Mouse (Mus musculus) G1E (cell line): Measurements from ENCODE around the gene Zfp609.

ENCODE experiments used
- CTCF ChIP-seq: IDR thresholded peaks from 2 replicates; pipeline ENCODE4 v1.5.1; 2012; ENCODE audit warnings: low read depth, low read length, inconsistent platforms, mixed read lengths
- GATA2 ChIP-seq: IDR thresholded peaks from 2 replicates; pipeline ENCODE4 v1.6.1; 2012; ENCODE audit warnings: low read depth, low read length, inconsistent platforms, borderline replicate concordance
- POLR2AphosphoS5 ChIP-seq: IDR thresholded peaks from 2 replicates; pipeline ENCODE4 v1.6.1; 2012; ENCODE audit warnings: low read depth, low read length, inconsistent platforms; ENCODE audit not compliant: insufficient replicate concordance
- TAL1 ChIP-seq: conservative IDR thresholded peaks from 2 replicates; pipeline ENCODE4 v1.6.1; 2012; ENCODE audit warnings: low read depth, low read length, inconsistent platforms, mixed read lengths

DNA sequence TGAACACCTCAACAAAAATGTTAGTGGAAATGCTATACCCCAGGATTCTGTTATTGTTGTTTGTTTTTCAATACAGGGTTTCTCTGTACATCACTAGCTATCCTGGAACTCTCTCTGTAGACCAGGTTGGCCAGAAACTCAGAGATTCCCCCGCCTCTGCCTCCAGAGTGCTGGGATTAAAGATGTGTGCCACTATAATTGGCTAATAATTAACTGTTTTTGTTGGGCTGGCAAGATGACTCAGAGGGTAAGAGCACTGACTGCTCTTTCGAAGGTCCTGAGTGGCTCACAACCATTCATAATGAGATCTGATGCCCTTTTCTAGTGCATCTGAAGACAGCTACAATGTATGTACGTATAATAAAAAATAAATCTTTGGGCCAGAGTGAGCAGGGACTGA, 92.4 kb downstream of the Zfp609 start:
- no peak for TF ChIP-seq GATA2
- no peak for TF ChIP-seq CTCF
- TF ChIP-seq TAL1: no peak
- TF ChIP-seq POLR2AphosphoS5: no peak
